Mouse (Mus musculus) liver, adult 2 months (tissue): ENCODE measurements around the gene Cd44.

Experiments
- CTCF ChIP-seq: fragments of 200-500 bp; IDR thresholded peaks from 2 replicates; pipeline ENCODE4 v1.5.1; 2011; ENCODE audit warnings: low read depth, low read length, control low read depth
- POLR2A ChIP-seq: fragments of 200-500 bp; IDR thresholded peaks from 2 replicates; pipeline ENCODE4 v1.6.1; 2011; ENCODE audit warnings: low read length, control low read depth; ENCODE audit not compliant: insufficient read depth; ENCODE audit errors: extremely low read depth

- TF ChIP-seq CTCF (no peak), POLR2A (no peak)
Measured at GRCm38 (mm10) chr2:102934834-102935233, 33.4 kb upstream of the Cd44 start.
